Mouse (Mus musculus) CH12.LX (cell line): Measurements from ENCODE around the gene Lekr1.
A peak's percentile ranks its signal among the peaks of the same experiment; 100 is the strongest.

Source experiments
- CHD2 ChIP-seq: IDR thresholded peaks from 2 replicates; pipeline ENCODE4 v1.6.1; 2011; ENCODE audit warnings: low read length, improper control_type of control experiment
- CTCF ChIP-seq, 2 experiments: IDR thresholded peaks in 1 of 2; conservative IDR thresholded peaks in 1 of 2; 2 replicates each; pipeline ENCODE4 v1.5.1; 2011 to 2012; ENCODE audit warnings: low read depth in 2 of 2, low read length in 2 of 2, improper control_type of control experiment in 1 of 2, inconsistent platforms in 1 of 2, mild to moderate bottlenecking in 1 of 2, moderate library complexity in 1 of 2
- NELFE ChIP-seq: IDR thresholded peaks from 2 replicates; pipeline ENCODE4 v1.6.1; 2011; ENCODE audit warnings: low read depth, low read length, improper control_type of control experiment
- TBP ChIP-seq: conservative IDR thresholded peaks from 2 replicates; pipeline ENCODE4 v1.6.1; 2011; ENCODE audit warnings: low read depth, low read length, improper control_type of control experiment
- ZNF384 ChIP-seq: IDR thresholded peaks from 2 replicates; pipeline ENCODE4 v1.6.1; 2012; ENCODE audit warnings: low read depth, low read length, improper control_type of control experiment, inconsistent platforms

GRCm38 (mm10) chr3:65873093-65873830 is 207.2 kb downstream of the Lekr1 start:
- TF ChIP-seq CTCF (conservative IDR thresholded peaks at IDR 0.05 in 1 of 2, IDR thresholded peaks at IDR 0.05 in 1 of 2; ENCODE audit: low read depth in 2 of 2, low read length in 2 of 2) (no peak), TBP (peak; percentile 80; the same call in 1 of the 2 replicates), ZNF384 (no peak), NELFE (no peak), CHD2 (no peak)
